Comparison of ENCODE assay signal across 8 mouse cellular contexts in genomic region chr17:79728585-79729503, GRCm38 (mm10). TPM values are rescaled to one million over a fixed set of nuclear protein-coding genes. Genes with fewer than 3 reads are reported as not detected.
DNase-seq lines count a peak whose midpoint lies in the region; ATAC-seq and TF ChIP-seq lines count a peak whose summit lies in the region.

No protein-coding gene starts in this region.

- H3K9me3 ChIP-seq in kidney, embryonic 16.5 days (ENCODE audit: low read length): no peaks in the 10 kb centered on the region
- no peaks in the 10 kb centered on the region for H3K9me3 ChIP-seq in forebrain, embryonic 13.5 days (replicated peaks)
- no peaks in the 10 kb centered on the region for H3K9me3 ChIP-seq in limb, embryonic 14.5 days (ENCODE audit: control insufficient read depth, low read length)
- no peaks in the 10 kb centered on the region for H3K9me3 ChIP-seq in stomach, embryonic 14.5 days (ENCODE audit: control insufficient read depth, low read depth, low read length)

- DNase-seq in kidney, adult 18-20 months: no peak
- DNase-seq in limb, embryonic 14.5 days (ENCODE audit: low spot score): peak; percentile 58
- DNase-seq in cerebellum, postnatal 10 days: no peak
- no peak for DNase-seq in B cell, adult 2 months
- DNase-seq in urinary bladder, postnatal 10 days (ENCODE audit: low spot score): no peak

- peak overlapping the region; percentile 40; the same call in 1 of the 2 replicates for H3K9ac ChIP-seq in kidney, embryonic 16.5 days (replicated peaks; ENCODE audit: low read length)
- no peak overlapping the region for H3K9ac ChIP-seq in forebrain, embryonic 13.5 days
- no peak overlapping the region for H3K9ac ChIP-seq in limb, embryonic 14.5 days (ENCODE audit: low read depth, low read length, severe bottlenecking)
- H3K9ac ChIP-seq in stomach, embryonic 14.5 days (replicated peaks; ENCODE audit: low read depth, low read length): no peak overlapping the region

- WGBS in kidney, embryonic 16.5 days: 17% methylated on average over 16 of the region's 16 CpGs
- 42% methylated on average over 16 of the region's 16 CpGs for WGBS in forebrain, embryonic 13.5 days
- WGBS in limb, embryonic 14.5 days: 8% methylated on average over 16 of the region's 16 CpGs
- 14% methylated on average over 16 of the region's 16 CpGs for WGBS in stomach, embryonic 14.5 days

- H3K36me3 ChIP-seq in kidney, embryonic 16.5 days (ENCODE audit: insufficient read depth, low read length): no peaks in the 10 kb centered on the region
- H3K36me3 ChIP-seq in forebrain, embryonic 13.5 days (ENCODE audit: poor library complexity, severe bottlenecking): no peaks in the 10 kb centered on the region
- H3K36me3 ChIP-seq in limb, embryonic 14.5 days (ENCODE audit: control insufficient read depth, insufficient read depth, low read length): no peaks in the 10 kb centered on the region
- H3K36me3 ChIP-seq in stomach, embryonic 14.5 days (ENCODE audit: control insufficient read depth, insufficient read depth, low read length): no peaks in the 10 kb centered on the region

- peak; percentile 67 for ATAC-seq in kidney, embryonic 16.5 days (ENCODE audit: low FRiP score, low TSS enrichment)
- ATAC-seq in forebrain, embryonic 13.5 days: no peak
- ATAC-seq in limb, embryonic 14.5 days (ENCODE audit: low FRiP score, low read depth): peak; percentile 54
- peak; percentile 61; the same call in 1 of the 2 replicates for ATAC-seq in stomach, embryonic 14.5 days (ENCODE audit: insufficient number of reproducible peaks, insufficient read depth, low FRiP score, low read depth)

- no peaks in the 10 kb centered on the region for H3K27me3 ChIP-seq in kidney, embryonic 16.5 days (ENCODE audit: insufficient read depth, low read length)
- peaks cover 5% of the 10 kb centered on the region; the same call in 1 of the 2 replicates for H3K27me3 ChIP-seq in forebrain, embryonic 13.5 days
- H3K27me3 ChIP-seq in limb, embryonic 14.5 days (ENCODE audit: control insufficient read depth, insufficient read depth, low read length): peaks cover 43% of the 10 kb centered on the region
- H3K27me3 ChIP-seq in stomach, embryonic 14.5 days (ENCODE audit: control insufficient read depth, insufficient read depth, low read length): no peaks in the 10 kb centered on the region

- H3K4me3 ChIP-seq in kidney, embryonic 16.5 days (ENCODE audit: low read length): peak overlapping the region; percentile 31
- no peak overlapping the region for H3K4me3 ChIP-seq in forebrain, embryonic 13.5 days
- peak overlapping the region; percentile 18; the same call in 1 of the 2 replicates for H3K4me3 ChIP-seq in limb, embryonic 14.5 days (replicated peaks; ENCODE audit: low read length)
- H3K4me3 ChIP-seq in stomach, embryonic 14.5 days (ENCODE audit: low read depth, low read length): 0 out of 2 replicates have a peak overlapping the region, but pooled peaks have one; percentile 14

- no peak for TF ChIP-seq POLR2A in limb, embryonic 14.5 days (IDR thresholded peaks at IDR 0.05; ENCODE audit: borderline replicate concordance, extremely low read depth, insufficient read depth, insufficient read length)

- H3K4me2 ChIP-seq in kidney, embryonic 16.5 days (replicated peaks; ENCODE audit: low read depth, low read length): peak overlapping the region; percentile 56
- H3K4me2 ChIP-seq in forebrain, embryonic 13.5 days: peak overlapping the region; percentile 4; the same call in 1 of the 2 replicates
- H3K4me2 ChIP-seq in limb, embryonic 14.5 days (replicated peaks; ENCODE audit: low read depth, low read length, severe bottlenecking): peak overlapping the region; percentile 43
- H3K4me2 ChIP-seq in stomach, embryonic 14.5 days (replicated peaks; ENCODE audit: low read depth, low read length): peak overlapping the region; percentile 28

- peaks cover 37% of the 10 kb centered on the region for H3K4me1 ChIP-seq in kidney, embryonic 16.5 days (ENCODE audit: insufficient read depth, low read length)
- no peaks in the 10 kb centered on the region for H3K4me1 ChIP-seq in forebrain, embryonic 13.5 days
- H3K4me1 ChIP-seq in limb, embryonic 14.5 days (ENCODE audit: control insufficient read depth, insufficient read depth, low read length): peaks cover 30% of the 10 kb centered on the region
- H3K4me1 ChIP-seq in stomach, embryonic 14.5 days (ENCODE audit: control insufficient read depth, insufficient read depth, low read length): peaks cover 18% of the 10 kb centered on the region

- H3K27ac ChIP-seq in kidney, embryonic 16.5 days (ENCODE audit: low read length): peak overlapping the region; percentile 69
- no peak overlapping the region for H3K27ac ChIP-seq in forebrain, embryonic 13.5 days
- no peak overlapping the region for H3K27ac ChIP-seq in limb, embryonic 14.5 days (replicated peaks; ENCODE audit: low read depth, low read length)
- H3K27ac ChIP-seq in stomach, embryonic 14.5 days (ENCODE audit: low read length): peak overlapping the region; percentile 52

RNA-seq across cellular contexts. Expression of gene Cyp1b1, which starts 14.0 kb away (rescaled TPM):
- 18.5 and 18.6 TPM in 2 replicates for polyA plus RNA-seq in kidney, embryonic 16.5 days (2015; fragmentation: Nextera tagmentation; extraction: Ambion mirVana)
- polyA plus RNA-seq in forebrain, embryonic 13.5 days (2015; fragmentation: Nextera tagmentation; extraction: Ambion mirVana): 3.4 and 3.9 TPM in 2 replicates
- 1.8 and 2.6 TPM in 2 replicates for polyA plus RNA-seq in limb, embryonic 14.5 days (2012; rRNA removed)
- 2.5 and 2.7 TPM in 2 replicates for polyA plus RNA-seq in limb, embryonic 14.5 days (2014; fragmentation: Nextera tagmentation; extraction: Ambion mirVana)
- 9.1 and 12.1 TPM in 2 replicates for polyA plus RNA-seq in stomach, embryonic 14.5 days (2014; fragmentation: Nextera tagmentation; extraction: Ambion mirVana)

Comparison
In these comparisons a context has a peak if more than half of its experiments do, and no peak if none do; other contexts are left out.
1. H3K27ac ChIP-seq: peak in kidney, embryonic 16.5 days (single experiment) and stomach, embryonic 14.5 days (single experiment); none in forebrain, embryonic 13.5 days (single experiment) and limb, embryonic 14.5 days (single experiment).
2. H3K4me2 ChIP-seq: peak in every context shown above with its lines; median percentile 56 in kidney, embryonic 16.5 days; 43 in limb, embryonic 14.5 days; 28 in stomach, embryonic 14.5 days; 4 in forebrain, embryonic 13.5 days.